Mouse (Mus musculus) mouse embryonic stem cell (cell line): ENCODE results near the gene Las1l.
"Not testable (repeated sequence)": the region's sequence is repeated elsewhere in the genome, so short reads cannot be mapped to it uniquely, and the experiment has no call there.

Experiments used
- in situ Hi-C, 2 experiments: fragments of 300-500 bp; cut with MboI; formaldehyde crosslinking; loops; 1 replicate in 1 of 2; 3 replicates in 1 of 2; pipeline ENCODE4 v1.14.3; 2019 to 2020; ENCODE audit warnings: low sequenced_read_pairs in 2 of 2, low pct_unique_long_range_greater_than_20kb in 1 of 2, mixed read lengths in 1 of 2; ENCODE audit not compliant: unreplicated experiment in 1 of 2

Las1l gene

GRCm38 (mm10) chrX:95956497-95957293 is at the start of gene Las1l:
Gene Las1l, minus strand, starts transcription at chrX:95956962.
- in situ Hi-C loops, result no loop called here

GRCm38 (mm10) chrX:96006395-96006794 is 49.6 kb upstream of the Las1l start:
- in situ Hi-C loops, result loop anchor here in 1 of 2 experiments (25.0 kb wide), 1 partner anchor 156 kb away; no protein-coding TSS in a partner anchor

GRCm38 (mm10) chrX:95999601-96000000 is 42.8 kb upstream of the Las1l start:
- in situ Hi-C loops, result no loop called here

- in situ Hi-C loops, result no loop called here
Measured at GRCm38 (mm10) chrX:95993206-95993605, 36.4 kb upstream of the Las1l start.

- in situ Hi-C loops, result no loop called here
Measured at GRCm38 (mm10) chrX:95969936-95970335, 13.2 kb upstream of the Las1l start.

GRCm38 (mm10) chrX:95969116-95969515 is 12.4 kb upstream of the Las1l start:
- in situ Hi-C loops, result no loop called here

GRCm38 (mm10) chrX:95968594-95968965 is 11.8 kb upstream of the Las1l start:
- in situ Hi-C loops, result no loop called here

GRCm38 (mm10) chrX:95967847-95968593 is 11.3 kb upstream of the Las1l start:
- in situ Hi-C loops, result no loop called here

GRCm38 (mm10) chrX:95965036-95965435 is 8.3 kb upstream of the Las1l start:
- in situ Hi-C loops, result no loop called here

- in situ Hi-C loops, result no loop called here
Measured at GRCm38 (mm10) chrX:95963366-95963765, 6.6 kb upstream of the Las1l start.

- in situ Hi-C loops, result not testable (repeated sequence)
Measured at GRCm38 (mm10) chrX:95957461-95957860, 699 bp upstream of the Las1l start.

GRCm38 (mm10) chrX:95950776-95951175 is 6.0 kb downstream of the Las1l start:
- in situ Hi-C loops, result no loop called here

GRCm38 (mm10) chrX:95948135-95948534 is 8.6 kb downstream of the Las1l start:
- in situ Hi-C loops, result loop anchor here in 1 of 2 experiments (25.0 kb wide), 1 partner anchor 1414 kb away; no protein-coding TSS in a partner anchor

- in situ Hi-C loops, result loop anchor here in 1 of 2 experiments (25.0 kb wide), 1 partner anchor 1417 kb away; no protein-coding TSS in a partner anchor
Measured at GRCm38 (mm10) chrX:95945496-95945895, 11.3 kb downstream of the Las1l start.

GRCm38 (mm10) chrX:95935481-95935880 is 21.3 kb downstream of the Las1l start:
- in situ Hi-C loops, result loop anchor here in 1 of 2 experiments (25.0 kb wide), 1 partner anchor 1427 kb away; no protein-coding TSS in a partner anchor

GRCm38 (mm10) chrX:95902716-95903115 is 54.0 kb downstream of the Las1l start:
- in situ Hi-C loops, result no loop called here
